Mouse (Mus musculus) lung, adult 2 months (tissue): Measurements from ENCODE around the gene Clrn1.

Source experiments
- CTCF ChIP-seq: fragments of 200-500 bp; IDR thresholded peaks from 2 replicates; pipeline ENCODE4 v1.5.1; 2011; ENCODE audit warnings: mild to moderate bottlenecking, low read length, control low read depth; ENCODE audit not compliant: insufficient read depth
- POLR2A ChIP-seq: fragments of 200-500 bp; IDR thresholded peaks from 2 replicates; pipeline ENCODE4 v1.6.1; 2011; ENCODE audit warnings: low read depth, mild to moderate bottlenecking, control low read depth, low read length, borderline replicate concordance; ENCODE audit errors: extremely low read depth

DNA sequence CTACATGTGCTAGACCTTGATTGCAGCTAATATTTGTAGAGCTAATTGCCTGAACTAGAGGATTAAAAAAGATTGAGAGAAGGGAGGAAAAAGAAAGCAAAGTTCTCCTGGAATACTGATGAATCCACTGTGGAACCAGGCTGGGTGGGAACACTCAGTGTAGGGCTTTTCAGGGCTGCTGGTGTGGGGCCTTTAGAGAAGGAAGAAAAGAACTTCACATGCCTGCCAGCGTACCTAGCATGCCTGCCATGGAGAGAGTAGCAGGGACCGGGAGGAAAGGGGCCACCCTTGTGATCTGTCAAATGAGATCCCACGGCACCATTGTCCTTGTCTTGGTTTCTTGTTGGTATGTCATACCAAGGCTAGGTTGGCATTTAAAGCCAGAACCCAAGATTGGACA, 4.5 kb upstream of the Clrn1 start:
- TF ChIP-seq CTCF (no peak), POLR2A (no peak)
